ENCODE assay signal across 27 mouse cellular contexts in genomic region chr12:110074921-110075320, GRCm38 (mm10).
DNase-seq lines count a peak whose midpoint lies in the region; ATAC-seq and TF ChIP-seq lines count a peak whose summit lies in the region.
"Had no signal": no experiment of that assay in that cellular context is flagged by ENCODE, and none has a peak within 500 bp of the region (broad histone marks: within the 10 kb centered on the region; RNA-seq: fewer than 3 reads in every experiment).

No protein-coding gene starts in this region.

- no peaks in the 10 kb centered on the region for H3K27me3 ChIP-seq in intestine, embryonic 14.5 days (replicated peaks; ENCODE audit: control insufficient read depth, insufficient read depth, low read length)
- H3K27me3 ChIP-seq in intestine, embryonic 16.5 days (replicated peaks; ENCODE audit: control insufficient read depth, insufficient read depth, low read length), result no peaks in the 10 kb centered on the region
- no peaks in the 10 kb centered on the region for H3K27me3 ChIP-seq in intestine, postnatal 0 days (replicated peaks; ENCODE audit: control insufficient read depth, insufficient read depth, low read length)
- H3K27me3 ChIP-seq in stomach, postnatal 0 days (ENCODE audit: control insufficient read depth, insufficient read depth, low read length), result no peaks in the 10 kb centered on the region
- H3K27me3 ChIP-seq: CH12.LX; embryonic facial prominence, embryonic 12.5 days; embryonic facial prominence, embryonic 15.5 days; forebrain, embryonic 12.5 days; heart, embryonic 12.5 days; heart, embryonic 15.5 days; hindbrain, embryonic 13.5 days had no signal

- no peak overlapping the region for H3K4me3 ChIP-seq in intestine, embryonic 14.5 days (ENCODE audit: low read depth, low read length)
- H3K4me3 ChIP-seq in intestine, embryonic 16.5 days (ENCODE audit: low read length), result no peak overlapping the region
- H3K4me3 ChIP-seq in intestine, postnatal 0 days (ENCODE audit: low read depth, low read length), result no peak overlapping the region
- H3K4me3 ChIP-seq in stomach, postnatal 0 days (ENCODE audit: low read depth, low read length), result no peak overlapping the region
- H3K4me3 ChIP-seq: embryonic facial prominence, embryonic 12.5 days; embryonic facial prominence, embryonic 15.5 days; forebrain, embryonic 12.5 days; heart, embryonic 12.5 days; heart, embryonic 15.5 days; hindbrain, embryonic 10.5 days; hindbrain, embryonic 13.5 days had no signal

- TF ChIP-seq CTCF in intestine, postnatal 0 days (IDR thresholded peaks at IDR 0.05; ENCODE audit: low read depth), result no peak
- TF ChIP-seq CTCF in stomach, postnatal 0 days (IDR thresholded peaks at IDR 0.05; ENCODE audit: low read depth), result no peak

- no peaks in the 10 kb centered on the region for H3K9me3 ChIP-seq in intestine, embryonic 14.5 days (ENCODE audit: control insufficient read depth, low read length)
- no peaks in the 10 kb centered on the region for H3K9me3 ChIP-seq in intestine, embryonic 16.5 days (ENCODE audit: control insufficient read depth, low read length)
- no peaks in the 10 kb centered on the region for H3K9me3 ChIP-seq in intestine, postnatal 0 days (ENCODE audit: control insufficient read depth)
- no peaks in the 10 kb centered on the region for H3K9me3 ChIP-seq in stomach, postnatal 0 days (ENCODE audit: control insufficient read depth, low read length)
- H3K9me3 ChIP-seq: forebrain, embryonic 12.5 days; heart, embryonic 12.5 days; heart, embryonic 15.5 days; hindbrain, embryonic 10.5 days had no signal

- no peak for DNase-seq in intestine, embryonic 14.5 days (ENCODE audit: low spot score)
- peak; percentile 13 for DNase-seq in R1 (ENCODE audit: low read depth, low spot score)
- peak; percentile 35 for DNase-seq in stomach, postnatal 0 days (ENCODE audit: low spot score)
- no peak for DNase-seq in right cerebral cortex, adult 2 months (ENCODE audit: low spot score in 2 of 2)
- no peak for DNase-seq in testis, postnatal 14 days (ENCODE audit: low spot score)
- DNase-seq: adrenal gland, postnatal 10 days; B cell, adult 2 months; cerebellum, adult 11 months; cerebellum, adult 2 months; cerebellum, adult 9-11 months; cerebellum, postnatal 25 days; gastrocnemius, postnatal 10 days; heart, adult 18-20 months; heart, postnatal 10 days; heart, postnatal 36 days had no signal

- WGBS in intestine, embryonic 14.5 days, result 67% methylated on average over 8 of the region's 8 CpGs
- 69% methylated on average over 8 of the region's 8 CpGs for WGBS in intestine, embryonic 16.5 days
- WGBS in intestine, postnatal 0 days, result 46% methylated on average over 8 of the region's 8 CpGs
- 61% methylated on average over 8 of the region's 8 CpGs for WGBS in stomach, postnatal 0 days

- H3K27ac ChIP-seq in intestine, embryonic 14.5 days (ENCODE audit: low read depth), result no peak overlapping the region
- no peak overlapping the region for H3K27ac ChIP-seq in intestine, embryonic 16.5 days (ENCODE audit: low read length)
- no peak overlapping the region for H3K27ac ChIP-seq in intestine, postnatal 0 days (ENCODE audit: low read depth, low read length)
- H3K27ac ChIP-seq in stomach, postnatal 0 days (replicated peaks), result no peak overlapping the region
- H3K27ac ChIP-seq: embryonic facial prominence, embryonic 12.5 days; embryonic facial prominence, embryonic 15.5 days; forebrain, embryonic 12.5 days; heart, embryonic 15.5 days; hindbrain, embryonic 10.5 days; hindbrain, embryonic 13.5 days had no signal

- H3K36me3 ChIP-seq in intestine, embryonic 14.5 days (ENCODE audit: control insufficient read depth, insufficient read depth, low read length), result no peaks in the 10 kb centered on the region
- H3K36me3 ChIP-seq in intestine, embryonic 16.5 days (ENCODE audit: control insufficient read depth, insufficient read depth, low read length), result no peaks in the 10 kb centered on the region
- no peaks in the 10 kb centered on the region for H3K36me3 ChIP-seq in intestine, postnatal 0 days (ENCODE audit: control insufficient read depth, insufficient read depth)
- no peaks in the 10 kb centered on the region for H3K36me3 ChIP-seq in stomach, postnatal 0 days (ENCODE audit: control insufficient read depth, insufficient read depth, low read length)
- H3K36me3 ChIP-seq: embryonic facial prominence, embryonic 12.5 days; embryonic facial prominence, embryonic 15.5 days; forebrain, embryonic 12.5 days; heart, embryonic 12.5 days; heart, embryonic 15.5 days; hindbrain, embryonic 10.5 days; hindbrain, embryonic 13.5 days had no signal

- H3K4me1 ChIP-seq in intestine, embryonic 14.5 days (replicated peaks; ENCODE audit: control insufficient read depth, insufficient read depth, low read length), result no peaks in the 10 kb centered on the region
- H3K4me1 ChIP-seq in intestine, embryonic 16.5 days (ENCODE audit: control insufficient read depth, insufficient read depth, low read length), result no peaks in the 10 kb centered on the region
- H3K4me1 ChIP-seq in intestine, postnatal 0 days (replicated peaks; ENCODE audit: control insufficient read depth, insufficient read depth, low read length), result no peaks in the 10 kb centered on the region
- no peaks in the 10 kb centered on the region for H3K4me1 ChIP-seq in stomach, postnatal 0 days (replicated peaks; ENCODE audit: control insufficient read depth, insufficient read depth)
- H3K4me1 ChIP-seq: embryonic facial prominence, embryonic 12.5 days; embryonic facial prominence, embryonic 15.5 days; forebrain, embryonic 12.5 days; heart, embryonic 15.5 days; hindbrain, embryonic 10.5 days; hindbrain, embryonic 13.5 days had no signal

- ATAC-seq in intestine, embryonic 14.5 days (replicated peaks; ENCODE audit: low FRiP score, low TSS enrichment, low read depth), result 0 out of 2 replicates have a peak, but pooled peaks have one; percentile 36
- no peak for ATAC-seq in intestine, embryonic 16.5 days
- ATAC-seq in intestine, postnatal 0 days, result peak; percentile 43; the same call in 1 of the 2 replicates
- peak; percentile 92 for ATAC-seq in stomach, postnatal 0 days (ENCODE audit: low FRiP score, low TSS enrichment)
- ATAC-seq: forebrain, embryonic 16.5 days; hindbrain, embryonic 16.5 days had no signal

- no peak overlapping the region for H3K9ac ChIP-seq in intestine, embryonic 14.5 days (ENCODE audit: low read length)
- H3K9ac ChIP-seq in intestine, embryonic 16.5 days (ENCODE audit: low read depth, low read length), result no peak overlapping the region
- H3K9ac ChIP-seq in intestine, postnatal 0 days (ENCODE audit: low read depth, low read length), result no peak overlapping the region
- no peak overlapping the region for H3K9ac ChIP-seq in stomach, postnatal 0 days (ENCODE audit: low read length)
- H3K9ac ChIP-seq: embryonic facial prominence, embryonic 12.5 days; embryonic facial prominence, embryonic 15.5 days; forebrain, embryonic 12.5 days; heart, embryonic 12.5 days; heart, embryonic 15.5 days; hindbrain, embryonic 13.5 days had no signal

- no peak overlapping the region for H3K4me2 ChIP-seq in intestine, embryonic 14.5 days (ENCODE audit: low read length)
- no peak overlapping the region for H3K4me2 ChIP-seq in intestine, embryonic 16.5 days (ENCODE audit: low read depth, low read length)
- H3K4me2 ChIP-seq in intestine, postnatal 0 days (replicated peaks; ENCODE audit: low read depth), result no peak overlapping the region
- H3K4me2 ChIP-seq in stomach, postnatal 0 days (replicated peaks; ENCODE audit: low read depth), result no peak overlapping the region
- H3K4me2 ChIP-seq: embryonic facial prominence, embryonic 12.5 days; embryonic facial prominence, embryonic 15.5 days; forebrain, embryonic 12.5 days; heart, embryonic 12.5 days; heart, embryonic 15.5 days; hindbrain, embryonic 13.5 days had no signal

- TF ChIP-seq EP300 in stomach, postnatal 0 days (optimal IDR thresholded peaks at IDR 0.05), result no peak

Comparison
In these comparisons a context has a peak if more than half of its experiments do, and no peak if none do; other contexts are left out.
1. DNase-seq: peak in R1 (single experiment) and stomach, postnatal 0 days (single experiment); none in intestine, embryonic 14.5 days (single experiment), right cerebral cortex, adult 2 months (0 of 2) and testis, postnatal 14 days (single experiment).